Mouse (Mus musculus): ENCODE data around the gene Pheta1. TPM values are rescaled to one million over a fixed set of nuclear protein-coding genes. Genes with fewer than 3 reads are reported as not detected.

The Pheta1 gene
- 15.4 and 22.0 TPM in 2 replicates for polyA plus RNA-seq (2012)

DNA sequence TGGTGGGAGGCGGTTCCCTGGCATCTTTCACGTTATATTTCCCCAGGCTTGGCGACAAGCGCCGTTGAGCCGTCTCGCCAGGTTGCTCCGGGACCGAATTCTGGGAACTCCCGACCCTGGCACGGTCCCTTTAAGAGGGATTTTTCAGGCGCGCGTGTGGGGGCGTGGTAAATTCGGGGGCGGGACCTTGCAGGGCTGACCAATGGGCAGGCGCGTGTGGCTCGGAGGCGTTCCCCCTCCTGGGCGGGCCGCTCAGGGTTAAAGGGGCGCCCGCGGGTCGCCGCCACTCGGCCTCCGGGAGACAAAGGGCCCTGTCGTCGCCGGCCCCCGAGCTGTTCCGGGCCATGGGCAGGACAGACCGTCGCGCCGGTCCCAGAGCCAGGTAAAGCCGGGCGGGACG lies at the start of gene Pheta1:
TSS of gene Pheta1 (plus strand) at position 242 of the 400 bp plus-strand sequence.
- TF ChIP-seq GATA1 (IDR thresholded peaks at IDR 0.05; ENCODE audit: low read length), result no peak

DNA sequence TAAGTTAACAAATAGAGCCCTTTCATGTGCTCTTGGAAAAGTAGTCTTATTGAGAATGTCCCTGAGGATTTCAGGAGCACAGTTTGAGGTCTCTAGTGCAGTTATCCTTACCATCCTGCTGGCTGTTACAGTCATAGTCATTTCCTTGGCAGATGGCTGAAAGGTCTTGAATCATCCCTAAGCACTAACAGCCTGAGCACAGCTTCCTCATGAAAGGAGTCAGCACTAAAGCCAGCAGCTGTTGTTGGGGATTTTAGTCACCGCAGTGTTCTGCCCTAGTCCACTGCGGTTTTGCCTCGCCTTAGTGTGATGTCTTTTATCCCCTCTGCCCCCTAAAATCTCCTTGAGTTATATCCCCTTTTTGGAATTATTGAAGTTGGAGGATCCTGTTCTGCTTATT lies 41.6 kb upstream of the Pheta1 start:
- no peak for TF ChIP-seq GATA1 (IDR thresholded peaks at IDR 0.05; ENCODE audit: low read length)

DNA sequence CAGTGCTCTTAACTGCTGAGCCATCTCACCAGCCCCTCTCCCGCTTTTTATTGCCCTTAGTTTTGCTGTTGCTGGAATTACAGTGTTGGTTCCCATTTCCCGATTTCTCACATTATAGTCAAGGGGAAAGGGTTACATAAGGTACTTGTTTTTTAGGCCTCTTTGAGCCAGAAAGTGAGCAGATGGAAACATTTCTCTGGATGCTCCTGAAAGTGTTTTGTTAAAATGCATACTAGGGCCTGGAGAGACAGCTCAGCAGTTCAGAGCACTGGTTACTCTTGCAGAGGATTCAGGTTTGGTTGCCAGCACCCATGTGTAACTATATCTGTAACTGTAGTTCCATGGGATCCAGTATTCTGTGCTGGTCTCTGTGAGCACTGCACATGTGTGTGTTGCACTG lies 40.6 kb upstream of the Pheta1 start:
- no peak for TF ChIP-seq GATA1 (IDR thresholded peaks at IDR 0.05; ENCODE audit: low read length)

DNA sequence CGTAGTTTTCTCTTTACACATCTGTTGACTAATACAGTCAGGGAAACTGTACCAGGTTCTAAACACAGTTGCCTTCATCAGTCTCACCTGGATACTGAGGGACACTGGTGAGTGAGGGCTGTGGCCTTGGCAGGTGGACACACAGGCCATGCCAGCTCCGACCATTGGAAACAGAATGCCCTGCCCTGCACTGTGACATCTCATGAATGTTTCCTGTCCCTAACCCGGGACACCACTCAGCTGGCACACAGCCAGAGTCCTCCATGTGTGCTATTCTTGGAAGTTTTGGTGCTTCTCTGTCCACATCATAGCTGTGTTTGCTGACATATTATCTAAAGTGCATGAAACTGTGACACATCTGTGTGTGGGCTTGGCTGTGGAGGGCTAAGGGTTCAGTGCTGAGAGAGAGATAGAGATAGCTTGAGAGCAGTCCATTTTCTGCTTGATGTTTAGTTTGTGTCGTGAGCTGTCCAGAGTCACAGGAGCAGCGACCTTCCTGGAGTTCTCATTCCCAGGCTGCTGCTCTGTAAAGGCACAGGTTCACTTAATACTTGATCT lies 39.0 kb upstream of the Pheta1 start:
- TF ChIP-seq GATA1 (IDR thresholded peaks at IDR 0.05; ENCODE audit: low read length), result no peak

DNA sequence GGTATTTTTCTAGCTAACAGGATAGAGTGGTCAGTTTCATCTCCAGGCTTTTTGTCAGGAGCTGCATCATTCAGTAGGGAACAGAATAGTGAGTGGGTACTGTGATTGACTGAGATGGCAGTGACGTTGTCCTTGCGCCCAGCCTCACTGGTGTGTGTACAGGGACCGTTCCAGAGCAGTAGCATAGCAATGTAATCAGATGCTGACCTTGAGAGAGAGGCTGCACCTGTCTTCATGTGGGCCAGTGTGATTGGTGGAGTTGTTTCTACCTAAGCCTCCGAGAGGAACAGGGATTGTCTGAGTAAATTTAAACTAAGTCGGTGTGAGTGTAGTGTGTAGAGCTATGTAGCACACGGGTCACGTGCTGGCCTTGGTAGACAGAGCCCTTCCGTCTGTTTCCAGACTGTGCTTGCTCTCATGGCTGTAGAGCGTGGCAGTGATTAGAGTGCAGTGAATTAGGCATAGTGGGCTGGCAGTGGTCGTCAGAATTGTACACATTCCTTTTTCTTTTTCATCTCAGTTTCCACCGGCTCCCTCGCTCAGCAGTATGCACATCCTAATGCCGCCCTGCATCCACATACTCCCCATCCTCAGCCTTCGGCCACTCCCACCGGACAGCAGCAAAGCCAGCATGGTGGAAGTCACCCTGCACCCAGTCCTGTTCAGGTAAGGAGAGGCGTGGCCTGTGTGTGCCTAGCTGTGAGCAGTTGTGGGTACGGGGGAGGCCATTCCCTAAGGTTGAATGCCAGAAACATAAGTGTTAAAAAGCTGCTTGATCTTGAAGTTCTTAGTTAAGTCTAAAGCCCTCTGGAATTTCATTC lies 38.2 kb upstream of the Pheta1 start:
- no peak for TF ChIP-seq GATA1 (IDR thresholded peaks at IDR 0.05; ENCODE audit: low read length)

DNA sequence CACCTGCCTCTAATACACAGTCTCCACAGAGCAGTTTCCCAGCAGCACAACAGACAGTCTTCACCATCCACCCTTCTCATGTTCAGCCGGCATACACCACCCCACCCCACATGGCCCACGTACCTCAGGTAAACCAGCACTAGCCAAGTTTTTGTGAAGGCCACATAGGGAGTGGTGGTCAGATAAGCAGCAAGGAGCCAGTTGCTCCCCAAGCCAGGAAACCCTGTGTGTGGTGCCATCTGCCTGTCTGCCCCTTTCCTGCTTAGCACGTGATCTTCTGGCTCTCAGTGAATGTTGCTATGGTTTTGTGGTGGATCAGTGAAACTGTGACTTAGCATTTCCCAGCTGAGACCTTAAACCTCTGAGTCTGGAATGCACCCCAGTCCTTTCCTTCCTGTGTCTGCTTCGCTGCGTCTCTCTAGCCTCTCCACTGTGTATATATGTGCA lies 37.3 kb upstream of the Pheta1 start:
- no peak for TF ChIP-seq GATA1 (IDR thresholded peaks at IDR 0.05; ENCODE audit: low read length)

DNA sequence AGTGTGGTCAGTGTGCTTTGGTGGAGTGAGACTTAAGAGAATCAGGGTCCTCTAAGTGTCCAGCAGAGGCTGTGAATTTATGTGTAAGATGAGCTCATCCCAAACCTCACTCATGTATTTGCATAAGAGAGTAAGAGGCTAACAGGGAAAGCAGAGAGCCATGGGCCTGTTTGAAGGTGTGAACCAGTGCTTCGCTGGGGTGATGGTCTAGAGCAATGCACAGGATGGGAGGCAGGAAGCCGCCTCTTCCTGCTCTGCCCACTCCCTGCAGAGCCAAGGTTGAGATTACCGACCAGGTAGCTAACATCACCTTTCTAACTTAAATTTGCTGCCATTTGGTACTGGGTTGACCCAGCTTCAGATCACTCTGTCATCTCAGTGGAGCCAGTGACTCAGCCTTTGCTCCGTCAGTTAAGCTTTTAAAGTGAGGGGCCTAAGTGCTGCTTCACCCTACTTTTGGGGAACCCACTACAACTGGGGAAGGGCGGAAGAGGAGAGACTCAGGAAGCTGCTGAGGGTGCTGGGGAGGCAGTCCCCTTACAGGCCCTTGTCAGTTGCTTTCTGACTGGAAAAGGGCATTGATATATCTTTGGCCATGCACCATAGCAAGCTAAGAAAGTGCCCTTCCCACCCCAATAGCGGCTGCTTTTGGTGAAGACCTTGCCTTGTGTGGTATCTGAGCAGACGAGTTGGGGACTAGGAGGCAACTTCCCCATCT lies 36.1 kb upstream of the Pheta1 start:
- no peak for TF ChIP-seq GATA1 (IDR thresholded peaks at IDR 0.05; ENCODE audit: low read length)

DNA sequence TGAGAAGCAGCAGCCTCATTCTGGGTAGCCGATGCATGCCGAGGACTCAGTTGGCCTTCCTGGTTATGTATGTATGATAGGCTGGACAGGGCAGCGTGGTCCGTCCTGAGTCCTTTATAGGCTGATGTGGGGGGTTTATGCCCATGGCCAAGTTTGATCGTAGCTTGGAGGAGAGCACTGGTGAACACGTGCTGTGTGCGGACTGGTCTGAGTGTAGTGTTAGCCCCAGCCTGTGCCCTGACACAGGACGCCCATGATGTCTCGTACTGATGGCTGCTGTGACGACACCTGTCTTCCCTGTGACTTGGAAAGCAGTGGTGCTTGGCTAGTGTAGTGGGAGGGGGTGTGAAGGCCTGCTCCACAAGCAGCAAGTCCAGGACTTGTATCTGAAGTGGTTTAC lies 35.0 kb upstream of the Pheta1 start:
- no peak for TF ChIP-seq GATA1 (IDR thresholded peaks at IDR 0.05; ENCODE audit: low read length)

DNA sequence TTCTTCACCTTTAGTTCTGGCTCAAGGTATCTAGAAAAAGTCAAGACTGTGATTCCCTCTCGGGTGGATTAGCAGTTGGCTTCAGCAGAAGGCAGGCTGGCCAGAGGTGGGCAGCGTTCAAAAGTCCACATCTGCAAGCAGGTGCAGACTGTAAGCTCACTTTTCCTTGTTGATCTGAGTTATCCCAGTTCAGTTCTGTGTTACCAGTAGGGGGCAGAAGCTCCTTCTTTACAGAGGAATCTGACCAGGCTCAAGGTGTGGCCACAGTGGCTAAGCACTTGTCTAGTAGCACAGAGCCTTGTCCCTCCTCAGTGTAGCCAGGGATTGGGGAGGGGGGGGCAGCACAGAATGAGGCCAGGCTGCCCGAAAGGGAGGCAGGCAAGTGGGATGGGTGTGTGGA lies 33.7 kb upstream of the Pheta1 start:
- no peak for TF ChIP-seq GATA1 (IDR thresholded peaks at IDR 0.05; ENCODE audit: low read length)

DNA sequence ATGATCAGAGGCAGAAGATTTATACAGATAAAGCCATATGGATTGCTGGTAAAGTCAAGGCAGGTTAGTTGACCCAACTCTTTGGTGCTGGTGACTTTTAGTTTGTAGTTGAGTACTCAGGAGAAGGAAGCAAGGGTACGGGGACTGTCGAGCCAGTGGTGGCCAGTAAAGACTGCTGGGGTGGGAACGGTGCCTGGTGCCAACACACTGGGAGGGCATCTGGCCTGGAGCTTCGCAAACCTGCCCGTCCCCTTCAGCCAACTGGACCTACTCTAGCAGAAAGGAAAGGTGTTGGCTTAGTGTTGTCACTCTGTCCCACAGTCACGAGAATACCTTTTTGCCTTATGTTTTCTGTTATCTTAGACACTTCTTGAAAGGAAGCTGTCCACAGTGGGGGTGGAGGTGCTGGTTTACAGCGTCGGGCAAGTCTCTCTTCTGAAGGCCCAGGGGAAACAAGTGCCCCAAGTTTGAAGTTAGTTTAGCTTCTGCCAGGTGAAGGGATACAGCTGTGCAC lies 32.9 kb upstream of the Pheta1 start:
- TF ChIP-seq GATA1 (IDR thresholded peaks at IDR 0.05; ENCODE audit: low read length), result no peak

DNA sequence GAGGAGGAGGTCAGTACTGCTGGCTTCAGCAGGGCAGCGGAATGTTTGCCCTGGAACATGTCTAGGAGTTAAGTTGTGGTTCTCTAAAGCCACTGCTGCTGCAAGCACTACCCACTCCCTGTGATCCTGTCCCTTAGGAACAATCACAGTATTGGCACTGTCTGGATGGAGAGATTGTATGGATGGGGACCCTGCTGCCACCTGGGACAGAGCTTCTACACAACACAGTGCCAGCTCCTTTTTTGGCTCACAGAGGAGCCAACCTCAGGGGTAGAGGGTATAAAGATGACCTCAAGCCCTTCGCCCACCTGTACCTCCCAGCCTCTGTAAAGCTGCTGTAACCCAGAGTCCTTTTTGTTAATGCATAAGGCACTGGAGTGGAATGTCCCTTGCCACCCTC lies 32.2 kb upstream of the Pheta1 start:
- no peak for TF ChIP-seq GATA1 (IDR thresholded peaks at IDR 0.05; ENCODE audit: low read length)

DNA sequence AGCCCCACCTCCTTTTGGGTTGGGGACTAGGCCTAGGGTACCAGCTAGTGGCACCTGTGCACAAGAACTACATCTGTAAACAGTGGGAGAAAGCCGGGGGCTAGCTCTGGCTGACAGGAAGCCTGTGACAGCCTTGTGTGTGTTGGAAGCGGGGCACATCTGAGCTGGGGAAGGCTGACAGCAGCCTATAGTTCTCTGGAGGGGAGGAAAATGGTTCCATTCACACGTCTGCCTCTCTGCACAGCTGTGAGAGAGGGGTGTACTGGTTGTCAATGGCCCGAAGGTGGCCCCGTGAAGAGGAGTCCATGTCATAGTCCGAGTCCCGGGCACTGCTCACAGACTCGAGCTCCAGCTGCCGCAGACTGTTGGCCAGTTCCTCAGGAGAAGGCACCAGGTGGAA lies 31.2 kb upstream of the Pheta1 start:
- no peak for TF ChIP-seq GATA1 (IDR thresholded peaks at IDR 0.05; ENCODE audit: low read length)

DNA sequence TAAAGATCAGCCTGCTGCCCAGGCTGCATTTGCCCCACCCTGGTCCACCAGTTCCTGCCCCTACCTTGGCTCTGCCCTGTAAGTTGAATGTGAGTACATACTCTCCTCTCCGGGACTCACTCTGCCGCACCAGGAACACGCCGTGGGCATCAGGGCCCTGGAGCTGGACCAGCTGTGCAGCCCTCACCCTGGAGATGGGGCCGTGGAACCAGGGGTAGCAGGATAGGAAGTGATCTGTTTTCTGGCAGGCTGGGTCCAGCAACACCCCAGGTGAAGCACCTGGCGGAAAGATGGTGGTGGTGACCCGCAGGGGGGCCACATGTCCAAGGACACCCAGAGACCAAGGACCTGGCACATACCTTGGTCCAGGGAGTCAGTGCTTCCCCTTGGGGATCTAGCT lies 30.4 kb upstream of the Pheta1 start:
- TF ChIP-seq GATA1 (IDR thresholded peaks at IDR 0.05; ENCODE audit: low read length), result no peak

DNA sequence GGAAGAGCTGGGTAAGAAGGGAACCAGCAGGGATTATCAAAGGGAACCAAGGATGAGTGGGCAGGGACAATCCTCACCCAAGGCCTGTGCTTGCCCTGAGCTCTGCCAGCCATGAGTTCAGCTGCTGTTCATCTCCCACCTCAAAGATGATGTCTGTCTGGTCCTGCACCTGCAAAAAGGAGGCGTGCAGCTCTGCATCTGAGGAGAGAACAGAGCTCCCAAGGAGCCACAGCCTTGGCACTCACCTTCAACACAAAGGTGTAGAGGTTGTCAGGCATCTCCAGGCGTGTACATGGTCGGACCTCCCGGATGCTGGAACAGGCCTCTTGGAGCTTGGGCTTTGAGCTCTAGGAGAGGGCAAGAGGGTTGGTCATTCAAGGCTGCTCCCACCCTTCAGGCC lies 29.9 kb upstream of the Pheta1 start:
- TF ChIP-seq GATA1 (IDR thresholded peaks at IDR 0.05; ENCODE audit: low read length), result no peak

DNA sequence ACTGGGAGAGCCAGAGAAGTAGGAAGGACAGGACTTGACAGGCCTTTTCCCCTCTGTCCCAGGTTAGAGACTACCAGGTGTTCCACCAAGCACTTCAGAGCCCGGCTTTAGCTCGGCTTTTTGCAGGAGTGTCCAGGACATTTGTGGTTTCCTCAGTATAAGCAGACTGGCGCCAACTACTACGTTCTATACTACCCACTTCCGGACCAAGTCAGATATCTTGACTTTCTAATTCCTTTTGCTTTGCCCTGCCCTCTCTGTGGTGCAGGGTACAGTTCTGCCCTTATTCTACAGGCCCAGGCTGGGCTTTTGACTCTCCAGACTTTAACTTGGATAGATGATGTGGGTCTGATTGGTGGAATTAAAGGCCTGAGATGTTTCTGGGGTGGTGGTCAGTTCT lies 29.2 kb upstream of the Pheta1 start:
- TF ChIP-seq GATA1 (IDR thresholded peaks at IDR 0.05; ENCODE audit: low read length), result no peak

DNA sequence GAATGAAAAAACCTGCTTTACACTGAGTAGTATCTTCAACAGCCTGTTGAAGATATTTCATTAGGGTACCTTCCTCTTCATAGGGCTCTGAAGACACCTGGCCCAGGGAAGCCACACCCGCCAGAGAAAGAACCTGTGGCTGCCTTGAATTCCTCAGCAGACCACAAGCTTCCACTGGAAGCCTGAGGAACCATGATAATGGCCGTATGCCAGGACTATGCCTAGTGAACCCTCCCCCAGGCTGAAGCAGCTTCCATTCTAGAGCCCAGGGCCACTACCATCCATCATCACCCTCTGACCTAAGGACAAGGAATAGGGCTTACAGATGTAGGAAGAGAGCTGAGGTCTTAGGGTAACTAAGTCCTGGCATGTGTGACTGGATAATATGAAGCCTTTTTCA lies 28.6 kb upstream of the Pheta1 start:
- no peak for TF ChIP-seq GATA1 (IDR thresholded peaks at IDR 0.05; ENCODE audit: low read length)
